Mouse (Mus musculus) megakaryocyte progenitor cell, adult 5-6 weeks (primary cell): ENCODE data around the gene Tstd1. TPM values are rescaled to one million over a fixed set of nuclear protein-coding genes. Genes with fewer than 3 reads are reported as not detected.

Experiments
- ATAC-seq: replicated peaks from 2 replicates; pipeline ENCODE4 v1.8.0; 2016; ENCODE audit warnings: mild to moderate bottlenecking, moderate TSS enrichment, inconsistent platforms; ENCODE audit not compliant: poor library complexity
- total RNA-seq, 2 experiments: library from RNA; stranded (forward) in 1 of 2; stranded (reverse) in 1 of 2; fragments of 157-497, 149-512 nt in 1 of 2; fragments of 200-1000 nt in 1 of 2; gene quantifications; 2 replicates each; pipeline versions ENCODE4 v1.2.3 to v1.2.4; 2015 to 2017

Tstd1 gene
- total RNA-seq, 2 experiments from 2014 or later = 0.67 to 1.9 TPM

DNA sequence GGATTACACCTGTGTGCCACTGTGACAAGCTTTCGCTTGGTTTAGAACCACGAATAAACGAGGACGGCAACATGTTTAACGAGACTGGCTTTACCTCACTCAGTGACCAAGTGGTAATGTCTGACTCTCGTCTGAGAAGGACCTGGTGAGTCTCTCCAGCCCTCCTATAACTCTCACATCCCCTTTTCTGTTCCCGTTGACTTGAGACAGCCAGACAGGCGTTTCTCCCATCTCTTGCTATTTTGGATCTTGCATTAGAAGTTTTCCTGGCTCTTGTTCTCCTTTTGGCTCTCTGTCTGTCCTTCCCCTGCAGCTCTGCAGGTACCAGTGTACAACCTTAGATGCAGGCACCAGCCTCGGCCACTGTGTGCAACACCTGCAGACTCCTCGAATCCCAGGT lies 32.3 kb downstream of the Tstd1 start:
- peak; percentile 62 for ATAC-seq

GRCm38 (mm10) chr1:171452522-171452921 lies 33.9 kb downstream of the Tstd1 start:
- no peak for ATAC-seq

DNA sequence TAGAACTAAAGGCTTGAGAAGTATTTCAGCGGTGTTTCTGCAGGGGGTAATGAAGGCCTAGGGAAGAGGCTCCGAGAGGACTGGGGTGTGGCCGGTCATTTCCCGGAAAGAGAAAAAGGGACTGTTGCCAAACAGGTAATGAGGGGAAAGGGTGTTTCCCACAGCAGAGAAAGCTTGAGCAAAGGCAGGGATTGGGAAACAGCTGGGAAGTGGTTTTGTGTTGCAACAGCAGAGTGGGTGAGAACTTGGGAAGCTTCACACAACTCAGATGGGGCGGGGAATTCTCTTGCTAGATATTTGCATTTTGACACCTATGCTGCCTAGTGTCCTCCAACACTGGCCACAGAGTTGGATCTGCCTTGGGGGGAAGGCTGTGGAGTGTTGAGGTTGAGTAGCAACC lies 34.3 kb downstream of the Tstd1 start:
- peak; percentile 76 for ATAC-seq

DNA sequence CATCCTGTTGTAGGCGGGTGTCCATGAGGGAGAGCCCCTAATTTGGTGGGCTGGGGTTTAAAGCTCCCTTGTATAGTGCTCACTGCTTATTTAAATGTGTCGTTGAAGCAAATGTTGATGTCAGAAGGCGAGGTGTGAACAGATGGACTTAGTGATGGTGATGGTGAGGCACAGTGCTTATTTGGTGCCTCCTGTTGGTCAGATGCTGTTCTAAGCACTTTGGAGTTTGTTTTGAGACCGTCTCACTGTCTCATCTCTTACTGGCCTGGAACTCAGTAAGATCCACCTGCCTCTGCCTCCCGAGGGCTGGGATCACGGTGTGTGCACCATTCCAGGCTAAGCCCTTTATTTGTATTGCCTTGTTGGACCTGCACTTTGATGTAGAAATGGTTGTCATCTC lies 36.3 kb downstream of the Tstd1 start:
- ATAC-seq = no peak

DNA sequence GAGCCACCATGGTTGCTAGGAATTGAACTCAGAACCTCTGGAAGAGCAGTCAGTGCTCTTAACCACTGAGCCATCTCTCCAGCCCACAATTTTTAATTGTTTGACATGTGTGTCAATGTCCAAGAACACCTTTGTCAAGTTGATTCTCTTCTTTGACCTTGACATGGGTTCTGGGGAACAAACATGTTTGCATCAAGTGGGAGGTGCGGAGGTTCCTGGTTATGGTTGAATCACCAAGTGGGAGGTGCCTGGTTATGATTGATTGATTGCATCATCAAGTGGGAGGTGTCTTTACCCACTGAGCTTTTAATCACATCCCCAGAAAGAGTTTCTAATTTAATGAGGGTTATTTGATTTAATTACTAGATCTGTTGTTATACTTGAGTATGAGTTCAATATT lies 38.9 kb downstream of the Tstd1 start:
- no peak for ATAC-seq

GRCm38 (mm10) chr1:171459791-171460190 lies 41.1 kb downstream of the Tstd1 start:
- no peak for ATAC-seq

DNA sequence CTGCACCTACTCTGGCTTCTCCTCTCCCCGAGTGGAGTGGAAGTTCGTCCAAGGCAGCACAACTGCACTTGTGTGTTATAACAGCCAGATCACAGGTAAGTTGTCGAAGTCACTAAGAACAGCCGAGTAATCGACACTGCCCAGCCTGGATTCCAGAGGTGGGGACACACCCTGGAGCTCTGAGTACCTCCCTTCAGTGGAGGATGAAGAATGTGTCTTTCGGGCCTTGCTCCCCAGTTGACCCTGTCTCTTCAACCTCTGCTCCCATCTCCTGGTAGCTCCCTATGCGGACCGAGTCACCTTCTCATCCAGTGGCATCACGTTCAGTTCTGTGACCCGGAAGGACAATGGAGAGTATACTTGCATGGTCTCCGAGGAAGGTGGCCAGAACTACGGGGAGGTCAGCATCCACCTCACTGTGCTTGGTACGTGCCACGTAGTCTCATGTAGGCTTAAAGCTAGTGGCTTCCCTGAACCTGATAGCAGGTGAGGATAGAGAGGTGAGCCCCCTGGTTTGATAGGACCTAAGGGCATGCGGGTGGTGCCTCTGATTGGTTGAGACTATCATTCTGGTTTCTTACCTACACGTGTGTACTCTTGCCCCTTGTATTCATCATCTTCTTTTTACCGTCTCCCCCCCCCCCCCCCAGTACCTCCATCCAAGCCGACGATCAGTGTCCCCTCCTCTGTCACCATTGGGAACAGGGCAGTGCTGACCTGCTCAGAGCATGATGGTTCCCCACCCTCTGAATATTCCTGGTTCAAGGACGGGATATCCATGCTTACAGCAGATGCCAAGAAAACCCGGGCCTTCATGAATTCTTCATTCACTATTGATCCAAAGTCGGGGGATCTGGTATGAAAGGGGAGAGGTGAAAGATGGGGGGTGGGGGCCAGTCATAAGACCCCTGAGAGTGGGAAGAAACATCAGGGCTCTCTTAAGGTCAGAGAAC lies 42.2 kb downstream of the Tstd1 start:
- no peak for ATAC-seq

- ATAC-seq = peak; percentile 87
These were observed 44.5 kb downstream of the Tstd1 start for GRCm38 (mm10) chr1:171463133-171463532.

DNA sequence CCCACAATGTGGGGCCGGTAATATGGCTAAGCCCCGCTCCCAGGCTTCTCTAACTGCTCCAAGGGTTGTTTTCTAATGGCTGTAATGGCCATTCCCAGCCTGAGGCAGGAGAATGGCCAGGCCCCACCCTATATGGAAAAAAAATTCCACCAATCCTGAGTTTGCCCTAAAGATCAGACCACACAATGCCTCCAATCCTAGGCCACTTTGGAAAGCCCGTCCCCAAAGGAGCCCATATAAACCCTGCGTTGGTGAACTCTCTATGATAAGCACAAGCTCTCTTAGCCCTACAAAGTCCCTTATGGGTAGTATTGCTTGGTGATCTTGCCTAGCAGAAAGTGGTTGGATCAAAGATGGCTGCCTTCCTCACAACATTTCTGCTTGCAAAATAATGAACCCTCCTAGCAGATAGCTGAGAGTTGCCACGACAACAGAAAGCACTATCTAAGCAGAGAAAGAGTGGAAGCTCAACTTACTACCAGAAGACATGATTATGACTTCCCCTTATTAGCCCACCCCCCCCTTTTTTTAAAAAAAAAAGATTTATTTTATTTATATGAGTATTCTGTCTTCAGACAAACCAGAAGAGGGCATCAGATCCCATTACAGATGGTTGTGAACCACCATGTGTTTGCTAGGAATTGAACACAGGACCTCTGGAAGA lies 47.2 kb downstream of the Tstd1 start:
- no peak for ATAC-seq

- peak; percentile 42 for ATAC-seq
These were observed 47.9 kb downstream of the Tstd1 start for GRCm38 (mm10) chr1:171466565-171466964.

DNA sequence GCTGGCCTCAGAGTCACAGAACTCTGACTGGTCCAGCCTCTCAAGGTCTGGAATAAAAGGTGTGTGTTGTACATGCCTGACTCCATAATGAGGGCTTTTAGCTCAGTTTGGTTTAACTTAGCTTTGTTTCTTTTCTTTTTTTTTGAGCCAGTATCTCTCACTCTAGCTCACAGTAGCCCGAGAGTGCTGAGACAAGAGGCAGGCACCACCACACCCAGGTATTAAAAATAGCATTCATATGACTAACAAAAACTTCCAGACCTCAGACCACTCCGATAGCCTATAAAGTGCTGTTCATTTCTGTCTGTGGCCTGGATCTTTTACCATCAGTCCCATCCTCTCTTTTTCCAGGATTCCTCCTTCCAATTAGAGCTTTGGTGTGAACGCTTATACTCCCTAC lies 51.0 kb downstream of the Tstd1 start:
- no peak for ATAC-seq

Other genes starting within 250 kb of the Tstd1 start
- gene Pcp4l1, start 222.6 kb upstream of the Tstd1 start, total RNA-seq (2015) = 12.8 and 14.4 TPM in 2 replicates
- 7.1 and 8.5 TPM in 2 replicates for gene Pcp4l1, start 222.6 kb upstream of the Tstd1 start, total RNA-seq (2017)
- gene Nr1i3, start 204.9 kb upstream of the Tstd1 start, total RNA-seq (2015) = not detected in 2 replicates
- gene Nr1i3, start 204.9 kb upstream of the Tstd1 start, total RNA-seq (2017) = 0.12 and 0.17 TPM in 2 replicates
- gene Tomm40l, start 196.4 kb upstream of the Tstd1 start, total RNA-seq (2015) = 13.0 and 15.4 TPM in 2 replicates
- 18.2 and 25.7 TPM in 2 replicates for gene Tomm40l, start 196.4 kb upstream of the Tstd1 start, total RNA-seq (2017)
- gene Apoa2, start 193.8 kb upstream of the Tstd1 start, total RNA-seq (2015) = 0.94 and 2.3 TPM in 2 replicates
- gene Apoa2, start 193.8 kb upstream of the Tstd1 start, total RNA-seq (2017) = not detected in 2 replicates
- 293 and 379 TPM in 2 replicates for gene Fcer1g, start 184.5 kb upstream of the Tstd1 start, total RNA-seq (2015)
- 101 and 178 TPM in 2 replicates for gene Fcer1g, start 184.5 kb upstream of the Tstd1 start, total RNA-seq (2017)
- not detected in 2 replicates for gene Adamts4, start 168.5 kb upstream of the Tstd1 start, total RNA-seq (2015)
- not detected in 2 replicates for gene Adamts4, start 168.5 kb upstream of the Tstd1 start, total RNA-seq (2017)
- 255 and 280 TPM in 2 replicates for gene Ndufs2, start 167.5 kb upstream of the Tstd1 start, total RNA-seq (2015)
- 323 and 395 TPM in 2 replicates for gene Ndufs2, start 167.5 kb upstream of the Tstd1 start, total RNA-seq (2017)
- 14.7 and 16.1 TPM in 2 replicates for gene B4galt3, start 148.5 kb upstream of the Tstd1 start, total RNA-seq (2015)
- 18.0 and 22.6 TPM in 2 replicates for gene B4galt3, start 148.5 kb upstream of the Tstd1 start, total RNA-seq (2017)
- gene Ppox, start 137.7 kb upstream of the Tstd1 start, total RNA-seq (2015) = 18.0 and 20.2 TPM in 2 replicates
- 10.3 and 15.0 TPM in 2 replicates for gene Ppox, start 137.7 kb upstream of the Tstd1 start, total RNA-seq (2017)
- 36.0 and 38.2 TPM in 2 replicates for gene Usp21, start 130.9 kb upstream of the Tstd1 start, total RNA-seq (2015)
- 18.7 and 24.5 TPM in 2 replicates for gene Usp21, start 130.9 kb upstream of the Tstd1 start, total RNA-seq (2017)
- 127 and 149 TPM in 2 replicates for gene Ufc1, start 123.8 kb upstream of the Tstd1 start, total RNA-seq (2015)
- 93.2 and 115 TPM in 2 replicates for gene Ufc1, start 123.8 kb upstream of the Tstd1 start, total RNA-seq (2017)
- 24.6 and 25.4 TPM in 2 replicates for gene Dedd, start 89.7 kb upstream of the Tstd1 start, total RNA-seq (2015)
- 11.6 and 18.6 TPM in 2 replicates for gene Dedd, start 89.7 kb upstream of the Tstd1 start, total RNA-seq (2017)
- gene Nit1, start 73.2 kb upstream of the Tstd1 start, total RNA-seq (2015) = 7.6 and 9.8 TPM in 2 replicates
- gene Nit1, start 73.2 kb upstream of the Tstd1 start, total RNA-seq (2017) = 31.7 and 34.1 TPM in 2 replicates
- gene Pfdn2, start 73.2 kb upstream of the Tstd1 start, total RNA-seq (2015) = 50.2 and 52.3 TPM in 2 replicates
- gene Pfdn2, start 73.2 kb upstream of the Tstd1 start, total RNA-seq (2017) = 35.5 and 52.3 TPM in 2 replicates
- 0.96 TPM in 1 of 2 replicates, not detected in the other for gene Klhdc9, start 58.1 kb upstream of the Tstd1 start, total RNA-seq (2015)
- 0.33 and 0.71 TPM in 2 replicates for gene Klhdc9, start 58.1 kb upstream of the Tstd1 start, total RNA-seq (2017)
- 0.15 and 0.49 TPM in 2 replicates for gene Nectin4, start 48.8 kb upstream of the Tstd1 start, total RNA-seq (2015)
- 0.37 and 0.84 TPM in 2 replicates for gene Nectin4, start 48.8 kb upstream of the Tstd1 start, total RNA-seq (2017)
- gene Arhgap30, start 29.9 kb upstream of the Tstd1 start, total RNA-seq (2015) = 30.2 and 31.7 TPM in 2 replicates
- 68.0 and 70.5 TPM in 2 replicates for gene Arhgap30, start 29.9 kb upstream of the Tstd1 start, total RNA-seq (2017)
- 16.3 and 17.1 TPM in 2 replicates for gene Usf1, start 7.6 kb upstream of the Tstd1 start, total RNA-seq (2015)
- 61.3 and 64.3 TPM in 2 replicates for gene Usf1, start 7.6 kb upstream of the Tstd1 start, total RNA-seq (2017)
- 0.15 and 0.44 TPM in 2 replicates for gene F11r, start 18.7 kb downstream of the Tstd1 start, total RNA-seq (2015)
- gene F11r, start 18.7 kb downstream of the Tstd1 start, total RNA-seq (2017) = 0.68 TPM in 1 of 2 replicates, not detected in the other
- 5.1 and 5.8 TPM in 2 replicates for gene Alyref2, start 84.6 kb downstream of the Tstd1 start, total RNA-seq (2015)
- 9.1 and 10.8 TPM in 2 replicates for gene Alyref2, start 84.6 kb downstream of the Tstd1 start, total RNA-seq (2017)
- not detected in 2 replicates for gene Itln1, start 116.4 kb downstream of the Tstd1 start, total RNA-seq (2015)
- gene Itln1, start 116.4 kb downstream of the Tstd1 start, total RNA-seq (2017) = not detected in 2 replicates
- gene Cd244a, start 140.3 kb downstream of the Tstd1 start, total RNA-seq (2015) = 5.0 and 6.5 TPM in 2 replicates
- 6.1 and 9.8 TPM in 2 replicates for gene Cd244a, start 140.3 kb downstream of the Tstd1 start, total RNA-seq (2017)
- 18.9 and 20.7 TPM in 2 replicates for gene Ly9, start 188.5 kb downstream of the Tstd1 start, total RNA-seq (2015)
- gene Ly9, start 188.5 kb downstream of the Tstd1 start, total RNA-seq (2017) = 29.4 and 30.0 TPM in 2 replicates
- gene Slamf7, start 234.2 kb downstream of the Tstd1 start, total RNA-seq (2015) = 0.59 and 2.3 TPM in 2 replicates
- 0.30 and 1.7 TPM in 2 replicates for gene Slamf7, start 234.2 kb downstream of the Tstd1 start, total RNA-seq (2017)